Mouse (Mus musculus): ENCODE data around the gene Igsf8. TPM values are rescaled to one million over a fixed set of nuclear protein-coding genes. Genes with fewer than 3 reads are reported as not detected.

Gene Igsf8
- total RNA-seq, 2 experiments from 2014 or later = 13.6 to 17.1 TPM

DNA sequence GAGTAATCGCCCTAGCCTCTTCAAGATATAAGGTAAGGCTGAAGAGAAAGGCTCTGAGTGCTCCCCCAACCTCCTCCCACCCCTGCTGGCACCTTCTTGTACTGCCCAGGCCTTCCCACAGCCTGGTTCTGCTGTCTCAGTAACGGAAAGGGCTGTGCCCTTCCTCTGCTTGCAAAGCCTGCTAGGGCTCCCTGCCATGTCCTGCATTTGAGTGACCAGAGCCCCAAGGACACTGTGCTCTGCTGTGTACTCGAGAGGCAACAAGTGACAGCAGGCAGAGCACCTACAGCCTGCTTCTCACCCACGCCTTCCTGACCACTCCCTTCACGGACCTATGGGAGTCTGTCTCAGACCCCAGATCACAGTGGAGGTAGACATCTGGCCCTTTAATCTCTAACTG, 38.8 kb downstream of the Igsf8 start:
- DNase-seq = peak; percentile 72 to 78
- intact Hi-C loops (cut with DNase I) = no loop called here

DNA sequence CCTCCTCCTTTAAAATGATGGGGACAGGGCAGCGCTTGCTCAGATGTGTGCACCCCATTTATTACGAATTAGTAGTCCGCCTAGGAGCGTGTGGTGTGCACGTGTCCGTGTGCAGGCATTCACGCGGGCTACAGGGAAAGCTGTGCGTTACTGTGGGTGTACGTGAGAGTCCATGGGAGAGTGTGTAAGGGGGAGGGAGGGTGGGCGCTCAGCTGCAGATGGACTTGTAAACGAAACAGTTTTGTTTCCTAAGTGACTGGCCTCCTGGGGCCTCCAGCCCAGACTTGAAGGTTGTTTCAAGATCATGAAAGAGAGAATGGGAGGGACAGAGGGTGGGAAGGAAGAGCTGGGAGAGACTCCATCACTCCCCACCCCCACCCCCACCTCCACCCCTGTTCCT, 39.7 kb downstream of the Igsf8 start:
- no peak for DNase-seq
- intact Hi-C loops (cut with DNase I) = no loop called here

DNA sequence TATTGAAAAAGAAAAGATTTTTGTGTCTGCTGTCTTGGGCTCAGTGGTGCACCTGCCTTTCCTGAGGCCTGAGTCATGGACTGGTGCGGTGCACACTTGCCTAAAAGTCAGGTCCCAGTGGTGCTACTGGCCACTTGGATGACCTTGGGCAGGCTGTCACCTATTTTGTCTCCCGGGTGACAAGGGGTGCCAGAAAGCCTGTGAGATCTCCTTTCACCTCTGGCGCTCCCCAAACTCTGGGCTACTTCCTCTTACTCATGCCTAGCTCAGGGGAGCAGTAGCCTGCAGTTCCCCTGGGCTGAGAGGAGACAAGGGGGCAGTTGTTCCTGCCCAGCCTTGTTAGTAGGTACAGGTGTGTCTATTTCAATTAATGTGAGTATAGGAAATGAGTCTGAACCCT, 40.9 kb downstream of the Igsf8 start:
- intact Hi-C loops (cut with DNase I) = no loop called here
- no peak for DNase-seq

DNA sequence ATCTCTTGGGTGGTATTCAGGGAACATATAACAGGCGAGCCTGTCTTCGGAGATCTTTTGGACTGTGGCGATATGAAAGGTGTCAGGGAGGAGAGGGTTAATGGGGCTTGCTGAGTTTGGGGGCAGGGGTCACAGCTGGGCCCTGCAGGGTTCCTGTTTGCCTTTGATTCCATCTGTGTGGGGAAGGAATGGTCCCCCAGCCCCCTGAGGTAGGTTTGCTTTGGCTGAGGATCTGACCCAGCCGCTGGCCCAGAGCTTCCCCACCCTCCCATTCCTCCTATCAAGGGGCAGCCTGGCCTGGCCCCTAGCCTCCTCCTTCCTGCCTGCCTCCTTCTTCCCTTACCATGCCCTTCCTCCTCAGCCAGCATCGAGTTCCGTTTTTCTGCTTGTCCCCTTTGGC, 41.4 kb downstream of the Igsf8 start:
- no peak for DNase-seq
- intact Hi-C loops (cut with DNase I) = no loop called here

DNA sequence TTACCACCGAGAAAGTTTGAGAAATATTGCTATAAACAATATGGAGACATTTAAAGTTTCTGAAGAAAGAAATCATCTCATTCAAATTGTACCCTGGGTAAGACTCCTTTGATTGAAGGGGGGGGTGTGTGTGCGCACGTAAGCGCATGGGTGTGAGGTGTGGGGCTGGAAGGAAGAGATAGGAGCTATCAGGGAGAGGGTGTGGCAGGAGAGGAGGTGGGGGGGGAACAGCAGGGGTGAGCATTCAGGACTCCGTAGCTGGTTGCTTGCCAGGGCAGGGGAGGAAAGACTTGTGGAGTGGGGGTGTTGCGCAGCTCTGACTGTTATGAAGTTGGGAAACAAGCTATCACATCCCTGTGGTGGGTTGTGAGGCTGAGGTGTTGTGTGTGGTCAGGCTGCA, 43.0 kb downstream of the Igsf8 start:
- DNase-seq = no peak
- intact Hi-C loops (cut with DNase I) = no loop called here

DNA sequence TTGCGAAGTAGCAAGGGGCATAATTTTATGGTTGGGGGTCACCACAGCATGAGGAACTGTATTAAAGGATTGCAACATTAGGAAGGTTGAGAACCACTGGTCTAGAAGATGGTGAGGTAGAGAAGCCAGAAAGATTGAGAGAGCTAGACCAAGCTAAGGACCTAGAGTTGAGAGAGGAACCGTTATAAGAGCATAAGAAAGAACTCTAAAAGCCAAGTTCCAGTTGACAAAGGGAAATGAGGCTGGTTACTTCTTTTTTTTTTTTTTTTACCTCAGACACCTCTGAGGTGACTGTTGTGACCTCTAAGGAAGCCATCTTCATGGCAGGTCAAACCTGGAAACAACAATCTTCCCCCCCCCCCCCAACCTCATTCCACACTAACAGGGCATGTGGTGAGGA, 43.7 kb downstream of the Igsf8 start:
- no peak for DNase-seq
- intact Hi-C loops (cut with DNase I) = loop anchor here (1.0 to 5.0 kb wide), 2 partner anchors 24 to 58 kb away; no protein-coding TSS in a partner anchor

DNA sequence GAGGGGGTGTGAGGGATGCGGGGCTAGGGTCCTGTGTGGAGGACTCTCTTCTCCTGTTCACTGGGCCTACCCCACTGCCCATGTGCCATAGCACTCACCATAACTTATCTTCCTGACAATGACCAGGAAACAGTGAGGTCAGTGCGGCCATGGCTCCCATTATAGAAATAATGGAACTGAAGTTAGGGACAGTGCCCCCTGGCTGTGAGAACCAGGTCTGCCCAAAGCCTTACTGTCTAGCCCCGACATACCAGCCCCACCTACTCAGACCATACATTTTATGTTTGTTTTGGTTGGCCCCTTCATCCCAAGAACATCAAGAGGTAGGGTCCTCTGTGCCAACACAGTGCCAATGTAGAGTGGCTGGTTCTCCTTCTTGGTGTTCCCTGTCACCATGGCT, 44.2 kb downstream of the Igsf8 start:
- no peak for DNase-seq
- intact Hi-C loops (cut with DNase I) = loop anchor here (1.0 to 5.0 kb wide), 2 partner anchors 24 to 58 kb away; no protein-coding TSS in a partner anchor

DNA sequence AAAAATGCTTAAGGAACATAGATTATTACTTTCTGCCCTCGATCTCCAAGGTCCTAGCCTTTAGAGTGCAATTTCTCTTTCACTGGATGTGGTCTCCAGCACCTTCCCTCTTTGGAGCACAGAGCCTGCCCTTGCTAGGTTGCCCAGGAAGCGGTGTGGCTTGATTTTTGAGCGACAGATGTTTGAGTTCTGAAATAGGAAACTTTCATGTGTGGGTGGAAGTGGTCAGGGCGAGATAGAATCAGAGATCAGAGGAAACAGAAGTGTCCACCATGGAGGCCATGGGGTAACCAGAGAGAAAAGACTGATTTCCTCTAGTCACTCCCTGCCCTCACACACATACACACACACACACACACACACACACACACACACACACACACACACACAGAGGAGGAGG, 44.8 kb downstream of the Igsf8 start:
- intact Hi-C loops (cut with DNase I) = loop anchor here (5.0 kb wide), 1 partner anchor 59 kb away; no protein-coding TSS in a partner anchor
- DNase-seq = no peak

DNA sequence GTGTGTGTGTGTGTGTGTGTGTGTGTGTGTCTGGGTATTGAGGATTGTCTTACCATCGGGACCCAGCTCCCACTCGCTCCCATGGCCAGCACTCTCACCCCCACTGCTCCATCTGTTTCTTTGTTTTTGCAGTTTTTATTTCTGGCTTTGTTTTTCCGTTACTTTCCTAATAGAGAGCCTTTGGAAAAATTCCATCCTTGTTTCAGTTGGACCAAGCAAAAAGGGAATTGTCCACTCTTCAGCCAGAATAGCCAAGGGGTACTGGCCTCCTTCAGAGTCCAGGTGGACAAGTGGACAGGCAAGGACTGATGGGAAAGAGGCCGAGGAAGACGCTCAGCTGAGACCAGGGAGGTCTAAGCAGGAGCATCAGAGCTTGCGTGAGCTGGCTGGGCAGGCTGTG, 45.4 kb downstream of the Igsf8 start:
- no peak for DNase-seq
- intact Hi-C loops (cut with DNase I) = loop anchor here (5.0 kb wide), 1 partner anchor 60 kb away; no protein-coding TSS in a partner anchor

DNA sequence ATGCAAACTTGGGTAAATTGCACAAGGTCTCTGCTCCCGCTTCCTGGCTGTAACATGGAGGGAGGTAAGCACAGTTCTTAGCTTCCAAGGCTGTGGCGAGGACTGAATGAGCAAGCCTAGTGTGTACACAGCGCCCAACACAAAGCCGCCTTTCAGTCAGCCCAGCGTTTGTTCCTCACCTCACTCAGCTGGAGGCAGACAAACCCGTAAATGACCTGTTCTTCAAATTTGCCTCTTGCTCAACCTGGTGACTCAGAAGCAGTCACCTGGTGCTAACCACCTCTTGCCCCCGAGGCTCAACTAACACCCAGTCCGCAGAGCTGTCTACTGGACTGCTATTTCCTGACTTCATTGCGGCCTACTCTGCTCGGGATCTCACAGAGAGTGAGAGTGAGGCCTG, 46.5 kb downstream of the Igsf8 start:
- DNase-seq = no peak
- intact Hi-C loops (cut with DNase I) = loop anchor here (5.0 kb wide), 1 partner anchor 61 kb away; no protein-coding TSS in a partner anchor

DNA sequence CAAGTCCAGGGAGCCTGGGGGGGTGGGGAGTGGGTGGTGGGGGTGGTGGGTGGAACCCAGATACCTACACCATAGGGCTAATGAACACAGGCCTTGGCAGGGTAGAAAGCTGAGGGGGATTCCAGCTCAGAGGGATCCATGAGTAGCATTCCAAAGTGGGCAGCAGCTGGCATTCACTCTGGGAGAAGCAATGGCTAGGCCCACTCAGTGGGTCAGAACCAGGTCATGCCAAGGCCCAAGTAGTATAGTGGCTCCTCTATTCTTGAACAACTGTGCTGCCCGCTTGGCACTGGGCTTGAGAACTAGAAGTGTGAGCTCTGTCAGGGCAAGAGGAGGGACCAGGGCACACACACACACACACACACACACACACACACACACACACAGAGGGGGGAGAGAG, 47.0 kb downstream of the Igsf8 start:
- no peak for DNase-seq
- intact Hi-C loops (cut with DNase I) = loop anchor here (5.0 kb wide), 1 partner anchor 61 kb away; no protein-coding TSS in a partner anchor

DNA sequence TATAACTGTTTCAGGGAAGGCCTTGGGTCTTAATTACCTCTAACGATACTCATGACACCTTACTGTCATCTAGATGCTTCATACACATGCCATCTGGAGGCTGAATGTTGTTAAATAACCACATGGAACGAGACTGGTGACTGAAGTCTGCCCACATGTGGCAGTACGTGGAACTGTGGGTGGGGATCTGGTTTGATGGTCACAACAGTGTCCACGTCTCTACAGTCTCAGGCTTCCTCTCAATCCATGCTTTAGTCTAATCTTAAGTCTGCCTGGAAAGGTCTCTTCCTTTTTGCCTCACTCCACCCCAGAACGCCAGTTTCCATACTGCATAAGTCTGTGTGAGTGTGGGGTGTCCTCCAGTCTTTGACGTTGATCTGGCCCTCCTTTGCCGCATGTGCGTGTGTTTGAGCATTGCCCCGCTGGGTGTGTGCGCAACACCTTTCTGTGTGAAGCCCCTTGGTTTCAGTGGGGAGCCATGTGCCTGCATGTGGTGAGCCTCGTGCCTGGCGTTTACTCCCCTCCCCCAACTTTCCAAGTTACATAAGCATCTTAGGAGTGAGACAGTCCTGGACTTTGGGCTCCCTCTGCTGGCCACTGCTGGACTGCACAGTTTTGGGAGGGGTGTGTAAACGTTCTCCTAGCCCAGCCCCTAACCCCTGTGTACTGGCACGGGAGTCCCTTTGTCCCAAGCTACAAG, 48.4 kb downstream of the Igsf8 start:
- intact Hi-C loops (cut with DNase I) = loop anchor here (1.0 to 5.0 kb wide), 6 partner anchors 63 to 263 kb away; partner anchors contain the start of gene Pex19
- peak; percentile 94 to 97 for DNase-seq

DNA sequence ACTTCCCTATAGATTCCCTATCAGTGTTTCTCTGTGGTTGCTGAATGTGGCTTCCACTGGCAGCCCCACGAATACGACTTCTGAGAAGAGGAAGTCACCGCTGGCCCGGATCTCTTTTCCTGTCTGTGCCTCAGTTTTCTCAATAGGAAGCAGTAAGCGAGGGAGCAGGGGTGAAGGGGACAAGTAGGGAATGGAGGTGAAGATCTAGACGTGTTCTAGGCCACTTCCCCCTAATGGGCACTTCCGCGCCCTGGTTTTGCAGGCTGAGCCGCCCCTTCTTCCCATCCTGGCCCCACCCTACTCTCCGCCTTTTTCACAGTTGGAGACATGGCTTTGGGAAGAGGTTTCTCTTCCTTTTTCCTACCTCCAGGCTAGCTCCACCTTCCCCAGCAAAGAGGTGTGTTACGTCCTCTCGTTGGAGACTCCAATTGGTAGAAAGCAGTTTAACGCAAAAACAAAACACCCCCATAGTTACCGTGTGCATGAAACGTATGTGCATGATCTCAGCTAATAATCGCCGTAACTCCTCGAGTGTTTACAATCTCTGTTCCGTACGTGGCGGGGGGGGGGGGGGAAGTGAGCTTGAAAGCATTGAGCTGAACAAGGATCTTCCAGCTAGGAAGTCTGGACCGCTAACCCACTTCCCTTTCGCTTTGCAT, 49.9 kb downstream of the Igsf8 start:
- intact Hi-C loops (cut with DNase I) = loop anchor here (2.0 to 5.0 kb wide), 4 partner anchors 169 to 264 kb away; partner anchors contain the start of gene Pex19
- DNase-seq = peak; percentile 70 to 74

DNA sequence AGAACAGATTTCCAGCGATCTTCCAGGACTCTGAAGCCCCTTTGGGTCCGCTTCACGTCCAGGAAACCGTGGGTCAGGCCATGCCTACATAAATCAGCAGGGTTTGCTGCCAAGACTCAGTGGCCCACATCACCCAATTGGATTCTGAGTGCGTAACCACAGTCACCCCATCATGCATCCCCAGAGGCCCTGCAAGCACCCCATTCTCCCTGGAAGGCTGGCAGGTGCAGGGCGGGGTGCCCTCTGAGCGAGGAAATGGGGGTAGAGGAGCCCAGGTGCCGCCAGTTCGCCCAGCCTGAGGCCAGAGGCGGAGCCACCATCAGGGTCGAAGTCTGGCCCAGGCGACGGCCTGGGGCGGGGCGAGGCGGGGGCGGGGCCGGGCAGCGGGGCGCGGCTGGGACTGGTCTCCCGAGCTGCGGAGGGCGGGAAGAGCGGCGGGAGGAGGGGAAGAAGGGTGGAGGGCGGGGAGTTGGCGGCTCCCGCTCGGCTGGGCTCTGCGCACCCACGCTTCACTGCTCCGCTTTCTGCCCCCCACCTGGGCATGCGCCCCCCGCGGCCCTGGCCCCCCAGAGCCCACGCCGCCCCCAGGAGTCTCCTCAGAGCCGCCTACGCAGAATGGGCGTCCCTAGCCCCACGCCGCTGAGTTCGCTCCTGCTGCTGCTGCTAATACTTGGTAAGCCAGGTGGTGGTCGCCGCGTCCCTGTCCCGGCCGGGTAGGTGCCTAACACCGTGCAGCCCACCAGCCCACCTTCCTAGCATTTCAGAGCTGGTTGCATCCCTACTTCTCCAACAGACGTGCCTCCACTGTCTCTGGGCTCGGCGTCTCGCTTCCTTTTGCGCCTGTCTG, 50.7 kb downstream of the Igsf8 start:
- intact Hi-C loops (cut with DNase I) = loop anchor here (2.0 to 5.0 kb wide), 4 partner anchors 169 to 265 kb away; partner anchors contain the start of gene Pex19
- peak; percentile 90 to 91 for DNase-seq

DNA sequence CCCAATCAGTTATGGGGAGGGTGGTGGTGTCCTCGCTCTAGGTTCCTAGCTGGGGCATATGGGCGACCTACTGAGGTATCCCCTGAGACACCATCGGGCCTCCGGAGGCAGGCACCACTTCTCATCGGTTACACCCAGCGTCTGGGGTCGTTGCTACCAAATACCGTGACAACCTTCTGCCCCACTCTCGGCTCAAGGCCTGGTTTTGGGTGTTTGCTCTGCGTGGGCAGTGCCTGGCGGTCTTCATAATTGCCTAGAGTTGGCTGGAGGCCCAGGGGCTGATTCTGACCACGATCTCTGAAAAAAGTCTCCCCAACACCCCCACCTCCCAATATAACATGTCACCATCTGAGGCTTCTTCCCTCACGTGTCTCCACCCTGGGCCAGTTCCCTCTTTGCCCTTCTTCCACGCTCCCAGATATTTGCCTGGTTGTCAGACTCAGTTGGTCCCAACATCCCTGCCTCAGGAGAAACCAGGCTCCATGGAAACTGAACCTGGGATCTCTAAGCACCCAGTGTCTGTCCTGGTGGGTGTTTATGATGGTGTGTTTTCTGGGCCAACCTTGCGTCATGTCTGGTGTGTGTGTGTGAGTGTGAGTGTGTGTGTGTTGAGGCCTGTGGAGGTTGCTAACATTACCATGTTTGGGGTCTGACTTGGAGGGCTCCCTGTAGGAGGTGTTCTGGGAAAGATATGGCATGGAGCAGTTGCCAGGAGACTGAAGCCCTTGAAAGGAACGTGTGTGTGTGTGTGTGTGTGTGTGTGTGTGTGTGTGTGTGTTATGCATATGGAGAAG, 51.5 kb downstream of the Igsf8 start:
- DNase-seq = no peak
- intact Hi-C loops (cut with DNase I) = loop anchor here (5.0 kb wide), 1 partner anchor 266 kb away; no protein-coding TSS in a partner anchor

DNA sequence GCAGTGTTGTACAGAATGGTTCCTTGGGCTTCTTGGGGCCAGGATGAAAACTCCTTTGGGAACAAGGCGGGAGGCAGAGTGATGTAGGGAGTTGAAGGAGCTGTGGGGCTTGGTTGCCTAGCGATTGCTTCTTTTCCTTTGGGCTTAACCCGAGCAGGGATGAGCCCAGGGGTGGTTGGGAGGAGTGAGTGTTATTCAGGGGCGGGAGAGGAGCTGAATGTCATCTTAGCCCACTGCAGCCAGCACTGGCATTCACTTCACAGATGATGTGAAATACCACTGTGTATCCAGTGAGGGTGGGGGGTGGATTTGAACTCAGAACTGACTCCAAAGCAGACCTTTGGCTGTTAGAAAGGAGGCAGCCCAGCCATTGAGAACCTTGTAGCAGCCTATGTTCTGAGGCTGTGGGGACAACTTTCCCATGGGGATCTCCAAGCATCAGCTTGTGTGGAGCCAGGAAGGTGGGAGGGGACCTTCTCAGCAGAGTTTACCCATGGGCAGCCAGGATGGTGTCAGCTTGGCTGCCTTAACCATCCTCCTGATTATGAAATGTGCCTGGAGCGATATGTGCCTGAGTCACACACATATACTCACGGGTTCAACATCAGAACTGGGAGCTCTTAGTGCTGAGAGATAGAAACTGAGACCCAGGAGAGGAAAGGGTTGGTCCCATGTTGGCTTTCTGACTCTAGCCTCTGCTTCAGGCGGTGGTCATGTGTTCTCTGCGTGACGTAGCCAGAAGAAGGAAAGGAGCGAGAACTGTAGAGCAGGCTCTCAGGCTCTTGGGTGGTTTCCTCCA, 52.4 kb downstream of the Igsf8 start:
- intact Hi-C loops (cut with DNase I) = loop anchor here (5.0 kb wide), 1 partner anchor 267 kb away; no protein-coding TSS in a partner anchor
- no peak for DNase-seq

DNA sequence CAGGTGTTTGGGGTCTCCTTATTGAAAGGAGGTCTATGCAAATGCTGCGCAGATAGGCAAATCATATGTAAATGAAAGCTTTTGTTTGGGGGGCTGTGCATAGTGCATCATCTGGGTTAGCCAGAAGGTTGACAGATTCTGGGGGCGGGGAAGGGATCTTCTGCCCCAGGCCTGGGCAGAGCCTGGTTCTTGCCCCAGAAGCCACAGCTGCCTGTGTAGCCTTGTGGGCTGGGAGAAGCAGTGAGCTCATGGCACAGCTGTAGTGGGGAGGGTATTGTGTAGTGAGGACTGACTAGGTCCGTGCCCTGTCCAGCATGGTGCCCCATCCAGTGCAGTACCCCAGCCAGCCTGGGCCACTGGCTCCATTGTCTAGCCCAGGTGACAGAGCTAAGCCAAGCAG, 53.5 kb downstream of the Igsf8 start:
- DNase-seq = no peak
- intact Hi-C loops (cut with DNase I) = loop anchor here (5.0 kb wide), 1 partner anchor 268 kb away; no protein-coding TSS in a partner anchor

DNA sequence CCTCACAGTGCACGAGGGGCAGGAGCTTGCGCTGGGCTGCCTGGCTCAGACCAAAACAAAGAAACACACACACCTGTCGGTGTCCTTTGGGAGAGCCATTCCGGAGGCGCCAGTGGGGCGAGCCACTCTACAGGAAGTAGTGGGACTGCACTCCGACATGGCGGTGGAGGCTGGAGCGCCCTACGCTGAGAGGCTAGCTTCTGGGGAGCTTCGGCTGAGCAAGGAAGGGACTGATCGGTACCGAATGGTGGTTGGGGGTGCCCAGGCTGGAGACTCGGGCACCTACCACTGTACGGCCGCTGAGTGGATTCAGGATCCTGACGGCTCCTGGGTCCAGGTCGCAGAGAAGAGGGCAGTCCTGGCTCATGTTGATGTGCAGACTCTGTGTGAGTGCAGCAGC, 56.0 kb downstream of the Igsf8 start:
- intact Hi-C loops (cut with DNase I) = no loop called here
- no peak for DNase-seq

DNA sequence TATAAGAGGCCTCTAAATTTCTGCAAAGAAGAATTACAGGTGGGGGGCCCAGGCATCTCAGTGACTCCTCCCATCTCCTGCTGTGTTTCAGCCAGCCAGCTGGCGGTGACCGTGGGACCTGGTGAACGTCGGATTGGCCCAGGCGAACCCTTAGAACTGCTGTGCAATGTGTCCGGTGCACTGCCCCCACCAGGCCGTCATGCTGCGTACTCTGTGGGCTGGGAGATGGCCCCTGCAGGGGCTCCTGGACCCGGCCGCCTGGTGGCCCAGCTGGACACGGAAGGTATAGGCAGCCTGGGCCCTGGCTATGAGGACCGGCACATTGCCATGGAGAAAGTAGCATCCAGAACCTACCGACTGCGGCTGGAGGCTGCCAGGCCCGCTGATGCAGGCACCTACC, 56.5 kb downstream of the Igsf8 start:
- no peak for DNase-seq
- intact Hi-C loops (cut with DNase I) = no loop called here

Data from heart, postnatal 10 days (tissue).